Mouse (Mus musculus) small intestine, adult 2 months (tissue): ENCODE results near the gene Irx2. TPM values are rescaled to one million over a fixed set of nuclear protein-coding genes. Genes with fewer than 3 reads are reported as not detected.

Experiments
- H3K27ac ChIP-seq: fragments of 200-500 bp; 2 replicates; pipeline ENCODE4 v1.5.1; 2012; ENCODE audit warnings: low read depth, low read length, control low read depth, inconsistent platforms; ENCODE audit not compliant: insufficient read depth
- H3K27me3 ChIP-seq: fragments of 200-500 bp; 2 replicates; pipeline ENCODE4 v1.6.1; 2012; ENCODE audit warnings: mild to moderate bottlenecking, moderate library complexity, low read length, inconsistent platforms; ENCODE audit not compliant: control insufficient read depth, insufficient read depth
- H3K36me3 ChIP-seq: fragments of 200-500 bp; 2 replicates; pipeline ENCODE4 v1.6.1; 2012; ENCODE audit warnings: mild to moderate bottlenecking, low read length, control low read depth, inconsistent platforms; ENCODE audit not compliant: control insufficient read depth, insufficient read depth
- H3K4me1 ChIP-seq: fragments of 200-500 bp; 2 replicates; pipeline ENCODE4 v1.6.1; 2012; ENCODE audit warnings: low read length, inconsistent platforms, mixed read lengths; ENCODE audit not compliant: control insufficient read depth, insufficient read depth, insufficient read length
- H3K4me3 ChIP-seq: fragments of 200-500 bp; 2 replicates; pipeline ENCODE4 v1.5.1; 2012; ENCODE audit warnings: low read depth, mild to moderate bottlenecking, control low read depth, inconsistent platforms, low read length, moderate library complexity
- CTCF ChIP-seq: fragments of 200-500 bp; IDR thresholded peaks from 2 replicates; pipeline ENCODE4 v1.5.1; 2012; ENCODE audit warnings: low read depth, mild to moderate bottlenecking, control low read depth, inconsistent platforms, low read length, moderate library complexity, mixed read lengths; ENCODE audit not compliant: insufficient replicate concordance, insufficient read length; ENCODE audit errors: extremely low read depth
- POLR2A ChIP-seq: fragments of 200-500 bp; IDR thresholded peaks from 2 replicates; pipeline ENCODE4 v1.6.1; 2012; ENCODE audit warnings: low read depth, mild to moderate bottlenecking, control low read depth, inconsistent platforms, low read length, moderate library complexity
- WGBS: fragments of 180-500 bp; shearing (Covaris S2); methylation state at CpG from one replicate; pipeline ENCODE4 v1.1.7; 2018; 5-methylcytosine and 5-hydroxymethylcytosine counted together
- polyA plus RNA-seq: library from polyadenylated mRNA; depleted of rRNA; stranded (reverse); fragments of >200 nt; gene quantifications from 2 replicates; pipeline ENCODE4 v1.2.3, GENCODE M21; 2012

The Irx2 gene
- polyA plus RNA-seq, 1 experiment, result 0.51 TPM

DNA sequence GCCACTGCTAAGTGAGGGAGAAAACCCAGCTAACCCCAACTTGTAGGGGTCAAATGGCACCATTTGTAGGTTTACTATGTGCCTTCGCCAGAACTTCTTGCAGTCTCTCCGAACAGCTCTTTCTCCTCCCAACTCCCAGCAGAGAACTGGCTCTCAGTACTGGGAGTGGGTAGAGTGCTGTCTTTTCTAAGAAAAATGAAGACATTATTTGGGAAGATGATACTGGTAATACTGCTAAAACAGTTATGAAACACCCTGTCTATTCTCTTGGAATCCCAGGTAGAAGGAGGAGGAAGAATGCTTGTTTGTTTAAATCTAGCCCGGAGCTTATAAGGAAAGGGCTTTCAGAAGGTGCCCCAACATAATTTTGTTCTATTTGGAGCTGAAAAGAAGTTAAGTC lies 8.9 kb downstream of the Irx2 start:
- Histone ChIP-seq H3K27ac (no peak overlapping the region), H3K36me3 (no peaks in the 10 kb centered on the region), H3K4me1 (no peaks in the 10 kb centered on the region; the same call in 1 of the 2 replicates), H3K27me3 (peaks cover 17% of the 10 kb centered on the region), H3K4me3 (no peak overlapping the region)
- WGBS, result 21% methylated on average over 3 of the region's 3 CpGs
- TF ChIP-seq CTCF (no peak), POLR2A (no peak)

DNA sequence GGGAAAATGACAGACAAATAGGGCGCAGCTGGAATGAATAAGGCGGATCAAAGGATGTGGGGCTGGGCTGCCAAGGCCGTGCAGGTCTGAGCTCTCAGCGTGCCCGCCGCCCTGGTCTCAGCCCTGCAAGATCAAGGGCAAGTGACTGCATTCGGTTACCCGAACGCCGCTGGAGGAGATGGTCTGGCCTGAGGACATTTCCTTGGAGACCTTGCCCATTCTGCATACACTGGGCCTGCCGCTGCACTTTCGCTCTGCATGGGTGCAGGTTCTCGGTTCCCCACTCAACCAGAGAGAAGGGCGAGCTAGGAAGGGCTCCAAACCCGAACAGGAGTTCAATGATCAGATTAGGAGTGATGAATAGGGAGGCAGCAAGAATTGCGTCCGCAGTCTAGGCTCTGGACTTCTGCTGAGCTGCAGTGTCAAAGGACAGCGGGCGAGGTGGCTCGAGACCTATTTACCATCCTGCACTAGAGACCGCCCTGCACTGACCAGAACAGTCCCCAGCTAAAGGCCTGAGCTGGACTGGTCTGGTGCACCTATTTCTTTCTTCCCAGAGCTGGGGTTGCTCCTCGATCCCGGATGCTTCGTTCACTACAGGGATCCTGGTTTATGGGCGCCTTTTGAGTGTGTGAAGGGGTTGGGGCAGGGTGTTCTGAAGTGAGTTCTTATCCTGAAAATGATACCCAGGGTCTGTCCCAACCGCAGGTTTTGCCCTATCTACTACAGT lies 9.9 kb downstream of the Irx2 start:
- Histone ChIP-seq H3K27ac (no peak overlapping the region), H3K4me3 (no peak overlapping the region), H3K4me1 (no peaks in the 10 kb centered on the region; the same call in 1 of the 2 replicates), H3K36me3 (no peaks in the 10 kb centered on the region), H3K27me3 (peaks cover 16% of the 10 kb centered on the region)
- 16% methylated on average over 26 of the region's 26 CpGs for WGBS
- TF ChIP-seq CTCF, result no peak
- no peak for TF ChIP-seq POLR2A

DNA sequence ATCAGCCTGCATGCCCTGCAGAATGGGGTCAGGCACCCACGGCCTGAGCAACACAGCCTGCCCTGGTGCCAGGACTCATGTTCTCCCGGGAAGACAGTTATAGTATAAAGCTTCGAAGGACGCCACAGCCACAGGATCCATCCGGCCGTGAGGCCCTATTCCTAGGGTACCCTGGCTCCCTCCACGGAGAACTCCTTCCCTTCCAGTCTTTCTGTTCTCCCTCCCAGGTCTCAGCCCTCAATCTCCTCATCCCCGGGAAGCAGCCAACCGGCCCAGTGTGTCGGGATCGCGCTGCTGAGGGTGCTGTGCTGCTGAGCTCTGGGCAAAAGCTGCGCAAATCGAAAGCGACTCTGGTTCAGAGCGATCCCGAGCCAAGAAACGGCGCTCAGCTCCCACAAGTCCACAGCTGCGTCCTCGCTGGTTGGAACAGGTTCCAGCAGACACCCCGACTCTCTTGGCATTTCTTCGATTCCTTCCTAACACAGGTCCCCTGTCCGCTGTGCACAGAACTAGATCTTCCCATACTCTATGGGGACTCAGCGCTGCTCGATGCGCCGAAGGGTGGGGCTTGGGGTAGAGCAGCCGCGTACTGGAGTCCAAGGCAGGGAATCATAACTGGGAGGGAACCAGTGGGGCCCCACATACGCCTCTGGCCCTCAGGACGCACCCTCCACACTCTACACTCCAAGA lies 11.0 kb downstream of the Irx2 start:
- Histone ChIP-seq H3K27ac (no peak overlapping the region), H3K27me3 (peaks cover 13% of the 10 kb centered on the region; the same call in 1 of the 2 replicates)
- whole genome bisulfite sequencing, result 2% methylated on average over 32 of the region's 32 CpGs

DNA sequence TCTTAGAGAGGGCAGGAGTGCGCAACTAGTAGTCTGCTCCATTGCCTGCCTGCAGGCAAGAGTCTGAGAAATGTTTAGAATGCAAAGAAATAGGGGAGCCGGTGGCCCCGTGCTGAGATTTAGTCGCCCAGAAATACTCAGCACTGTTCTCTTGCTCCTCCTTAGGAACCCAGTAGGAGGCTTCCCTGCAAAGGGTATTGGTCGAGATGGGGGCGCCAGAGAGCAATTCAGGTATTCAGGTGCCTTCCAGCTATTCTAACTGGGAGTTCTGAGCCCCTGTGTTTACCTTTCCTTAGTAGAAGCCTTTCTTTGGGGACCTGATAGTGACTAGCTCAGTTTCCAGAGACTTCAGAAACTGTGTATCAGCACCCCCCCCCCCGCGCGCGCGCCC lies 11.5 kb downstream of the Irx2 start:
- peak overlapping the region; percentile 65 for H3K4me3 ChIP-seq
- peaks cover 13% of the 10 kb centered on the region; the same call in 1 of the 2 replicates for H3K27me3 ChIP-seq
- H3K27ac ChIP-seq, result no peak overlapping the region
- no peaks in the 10 kb centered on the region for H3K36me3 ChIP-seq
- TF ChIP-seq POLR2A, result no peak
- no peak; the same call in 1 of the 2 replicates for TF ChIP-seq CTCF
- no peaks in the 10 kb centered on the region; the same call in 1 of the 2 replicates for H3K4me1 ChIP-seq
- WGBS, result 3% methylated on average over 11 of the region's 11 CpGs

More for the DNA sequence above, 11.0 kb downstream of the Irx2 start:
- Histone ChIP-seq H3K4me1 (no peaks in the 10 kb centered on the region; the same call in 1 of the 2 replicates), H3K36me3 (no peaks in the 10 kb centered on the region), H3K4me3 (peak overlapping the region; percentile 65)
- TF ChIP-seq CTCF (no peak), POLR2A (no peak)

DNA sequence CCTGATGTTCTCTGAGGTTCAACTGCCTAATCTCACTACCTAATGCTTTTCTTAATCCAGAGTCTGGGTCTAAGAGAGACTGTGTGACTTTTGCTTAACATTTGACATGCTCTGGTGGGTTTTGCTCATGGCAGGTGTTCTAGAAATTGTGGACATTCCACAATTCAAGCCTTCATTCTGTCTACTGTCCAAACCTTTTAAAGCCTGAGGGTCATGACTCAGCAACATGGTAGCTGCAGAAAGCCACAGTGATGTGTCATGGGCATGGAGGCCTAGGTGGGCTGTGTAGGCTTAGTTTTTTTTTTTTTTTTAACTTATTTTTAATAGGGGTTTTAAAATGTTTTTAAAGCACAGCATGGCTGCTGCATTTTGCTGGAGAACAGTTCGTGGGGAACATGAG lies 27.8 kb downstream of the Irx2 start:
- Histone ChIP-seq H3K4me1 (no peaks in the 10 kb centered on the region), H3K27ac (no peak overlapping the region), H3K27me3 (no peaks in the 10 kb centered on the region), H3K4me3 (no peak overlapping the region), H3K36me3 (no peaks in the 10 kb centered on the region)
- TF ChIP-seq POLR2A (no peak), CTCF (no peak)
- 13% methylated on average over 1 of the region's 1 CpGs for WGBS

DNA sequence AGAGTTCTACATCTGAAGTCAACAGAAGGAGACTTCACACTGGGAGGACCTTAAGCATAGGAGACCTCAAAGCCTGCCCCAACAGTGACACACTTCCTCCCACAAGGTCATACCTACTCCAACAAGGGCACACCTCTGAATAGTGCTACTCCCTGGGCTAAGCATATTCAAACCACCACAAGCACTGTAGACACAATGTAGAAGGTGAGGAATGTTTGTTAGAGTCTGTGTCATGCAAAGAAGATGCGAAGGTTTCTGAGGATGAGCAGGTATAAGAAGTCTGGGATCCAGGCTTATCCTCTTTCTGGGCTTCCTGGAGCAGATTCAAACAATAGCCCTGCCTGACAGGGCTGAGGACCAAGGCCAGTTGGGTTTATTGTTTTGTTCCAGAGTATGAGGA lies 47.2 kb downstream of the Irx2 start:
- no peaks in the 10 kb centered on the region for H3K36me3 ChIP-seq
- TF ChIP-seq POLR2A (no peak), CTCF (no peak)
- H3K27me3 ChIP-seq, result no peaks in the 10 kb centered on the region
- no peaks in the 10 kb centered on the region for H3K4me1 ChIP-seq
- no peak overlapping the region for H3K4me3 ChIP-seq
- 76% methylated on average over 1 of the region's 1 CpGs for WGBS
- H3K27ac ChIP-seq, result no peak overlapping the region
